Mouse (Mus musculus) ES-Bruce4 (cell line): ENCODE results near the gene Uchl4. TPM values are rescaled to one million over a fixed set of nuclear protein-coding genes. Genes with fewer than 3 reads are reported as not detected.

ENCODE experiments used
- H3K27ac ChIP-seq: 2 replicates; pipeline ENCODE4 v1.5.1; 2012; ENCODE audit warnings: low read length, inconsistent platforms; ENCODE audit not compliant: insufficient read depth
- H3K27me3 ChIP-seq: 2 replicates; pipeline ENCODE4 v1.6.1; 2012; ENCODE audit warnings: mild to moderate bottlenecking, low read length, inconsistent platforms; ENCODE audit not compliant: control insufficient read depth, poor library complexity, insufficient read depth, severe bottlenecking
- H3K36me3 ChIP-seq: 2 replicates; pipeline ENCODE4 v1.6.1; 2012; ENCODE audit warnings: inconsistent platforms, mild to moderate bottlenecking, low read length, moderate library complexity; ENCODE audit not compliant: control insufficient read depth, poor library complexity, insufficient read depth, severe bottlenecking
- H3K4me1 ChIP-seq: one replicate; pipeline ENCODE4 v1.8.1; 2011; ENCODE audit warnings: low read length; ENCODE audit not compliant: control insufficient read depth, insufficient read depth
- H3K4me3 ChIP-seq: 2 replicates; pipeline ENCODE4 v1.5.1; 2011; ENCODE audit warnings: low read depth, mild to moderate bottlenecking, low read length
- H3K9ac ChIP-seq: 2 replicates; pipeline ENCODE4 v1.6.1; 2012; ENCODE audit warnings: low read depth, mild to moderate bottlenecking, inconsistent platforms; ENCODE audit not compliant: poor library complexity, severe bottlenecking
- H3K9me3 ChIP-seq: replicated peaks from 2 replicates; pipeline ENCODE4 v1.6.1; 2012; ENCODE audit warnings: mild to moderate bottlenecking, low read length, inconsistent platforms; ENCODE audit not compliant: control insufficient read depth, poor library complexity, insufficient read depth, severe bottlenecking
- CTCF ChIP-seq: IDR thresholded peaks from one replicate; pipeline ENCODE4 v1.8.1; 2011; ENCODE audit warnings: low read depth, low read length
- EP300 ChIP-seq: IDR thresholded peaks from 2 replicates; pipeline ENCODE4 v1.6.1; 2011; ENCODE audit warnings: low read depth, low read length; ENCODE audit not compliant: insufficient read depth
- POLR2A ChIP-seq: IDR thresholded peaks from one replicate; pipeline ENCODE4 v1.8.1; 2011; ENCODE audit warnings: low read length; ENCODE audit not compliant: insufficient read depth
- polyA plus RNA-seq: library from polyadenylated mRNA; stranded (reverse); fragments of >200 nt; gene quantifications from 2 replicates; pipeline ENCODE4 v1.2.4, GENCODE M21; 2011; ENCODE audit warnings: low read depth; ENCODE audit not compliant: missing spikeins, insufficient read depth, insufficient read length

Uchl4 gene
- polyA plus RNA-seq, 1 experiment: 13.2 TPM

DNA sequence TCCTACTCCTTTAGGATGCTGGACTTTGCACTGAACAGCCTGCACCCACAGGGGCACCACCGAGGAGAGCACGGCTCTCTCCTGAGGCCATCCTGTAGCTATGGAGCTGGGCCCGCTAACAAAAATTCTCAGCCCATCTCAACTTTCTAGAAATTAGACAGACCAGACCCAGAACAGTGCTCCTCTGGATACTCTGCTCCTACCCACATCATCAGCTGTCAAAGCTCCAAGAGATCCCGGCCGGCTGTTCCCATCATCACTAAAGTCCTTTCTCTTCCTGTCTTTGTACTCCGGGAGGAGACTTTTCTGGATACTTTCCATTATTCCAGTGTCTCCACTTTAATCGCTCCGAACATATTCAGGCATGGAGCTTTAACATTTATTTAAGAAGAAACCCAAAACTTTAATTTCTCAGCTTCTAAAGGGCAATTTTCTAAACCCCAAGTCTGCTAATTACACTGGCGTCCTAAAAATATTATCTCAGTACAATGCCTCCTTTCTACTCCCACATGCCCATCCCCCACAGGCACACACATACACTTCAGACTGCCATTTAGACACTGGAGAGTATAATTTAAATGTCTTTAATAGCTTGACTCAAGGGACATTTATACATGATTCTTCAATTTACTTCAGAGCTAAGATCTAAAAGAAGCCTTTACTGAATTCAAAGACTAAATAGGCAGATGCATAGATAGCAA is 2.6 kb upstream of the Uchl4 start:
- H3K9ac ChIP-seq: no peak overlapping the region
- TF ChIP-seq EP300 (no peak), POLR2A (no peak), CTCF (no peak)
- no peak overlapping the region for H3K27ac ChIP-seq

GRCm38 (mm10) chr9:64233656-64234055 is 1.3 kb upstream of the Uchl4 start:
- H3K9ac ChIP-seq: no peak overlapping the region
- H3K27ac ChIP-seq: peak overlapping the region; percentile 15; the same call in 1 of the 2 replicates
- no peaks in the 10 kb centered on the region for H3K4me1 ChIP-seq
- peaks cover 5% of the 10 kb centered on the region for H3K36me3 ChIP-seq
- H3K4me3 ChIP-seq: no peak overlapping the region
- TF ChIP-seq CTCF (no peak), POLR2A (no peak), EP300 (no peak)
- H3K9me3 ChIP-seq: no peaks in the 10 kb centered on the region
- no peaks in the 10 kb centered on the region for H3K27me3 ChIP-seq

More for the DNA sequence above, 2.6 kb upstream of the Uchl4 start:
- Histone ChIP-seq H3K27me3 (no peaks in the 10 kb centered on the region), H3K4me3 (no peak overlapping the region), H3K4me1 (no peaks in the 10 kb centered on the region), H3K9me3 (no peaks in the 10 kb centered on the region), H3K36me3 (peaks cover 5% of the 10 kb centered on the region)

DNA sequence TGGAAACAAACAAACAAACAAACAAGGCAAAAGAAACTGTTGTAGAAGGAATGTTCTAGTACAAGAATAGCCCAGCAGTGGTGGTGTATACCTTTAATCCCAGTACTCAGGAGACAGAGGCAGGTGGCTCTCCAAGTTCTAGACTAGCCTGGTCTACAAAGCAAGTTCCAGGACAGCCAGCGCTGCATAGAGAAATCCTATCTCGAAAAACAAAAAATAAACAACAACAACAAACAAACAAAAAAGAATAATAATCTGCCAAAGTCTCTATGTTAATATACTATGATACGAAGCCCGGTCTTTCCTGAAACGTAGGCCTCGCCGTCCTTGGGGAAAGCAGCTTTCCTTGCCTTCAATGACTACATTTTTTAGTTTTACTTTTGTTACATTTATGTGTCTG is 1.1 kb downstream of the Uchl4 start:
- H3K27me3 ChIP-seq: no peaks in the 10 kb centered on the region
- H3K9me3 ChIP-seq: no peaks in the 10 kb centered on the region
- H3K9ac ChIP-seq: no peak overlapping the region
- TF ChIP-seq POLR2A: no peak
- TF ChIP-seq EP300: no peak
- no peak for TF ChIP-seq CTCF
- H3K4me1 ChIP-seq: no peaks in the 10 kb centered on the region
- H3K4me3 ChIP-seq: no peak overlapping the region
- peaks cover 8% of the 10 kb centered on the region for H3K36me3 ChIP-seq
- H3K27ac ChIP-seq: no peak overlapping the region

GRCm38 (mm10) chr9:64240116-64240515 is 5.1 kb downstream of the Uchl4 start:
- Histone ChIP-seq H3K9ac (no peak overlapping the region), H3K27me3 (no peaks in the 10 kb centered on the region), H3K36me3 (peaks cover 8% of the 10 kb centered on the region), H3K4me1 (peaks cover 1% of the 10 kb centered on the region), H3K9me3 (no peaks in the 10 kb centered on the region), H3K4me3 (no peak overlapping the region), H3K27ac (no peak overlapping the region)
- no peak for TF ChIP-seq CTCF
- no peak for TF ChIP-seq POLR2A
- no peak for TF ChIP-seq EP300

- no peak overlapping the region for H3K4me3 ChIP-seq
- no peak overlapping the region for H3K27ac ChIP-seq
- peaks cover 8% of the 10 kb centered on the region for H3K36me3 ChIP-seq
- no peaks in the 10 kb centered on the region for H3K27me3 ChIP-seq
- no peaks in the 10 kb centered on the region for H3K9me3 ChIP-seq
- peaks cover 1% of the 10 kb centered on the region for H3K4me1 ChIP-seq
- TF ChIP-seq POLR2A (no peak), CTCF (no peak), EP300 (no peak)
- no peak overlapping the region for H3K9ac ChIP-seq
Measured at GRCm38 (mm10) chr9:64240681-64241080, 5.7 kb downstream of the Uchl4 start.

GRCm38 (mm10) chr9:64242381-64242831 is 7.4 kb downstream of the Uchl4 start:
- no peaks in the 10 kb centered on the region for H3K9me3 ChIP-seq
- H3K27me3 ChIP-seq: no peaks in the 10 kb centered on the region
- no peak overlapping the region for H3K9ac ChIP-seq
- H3K4me1 ChIP-seq: peaks cover 1% of the 10 kb centered on the region
- peaks cover 2% of the 10 kb centered on the region; the same call in 1 of the 2 replicates for H3K36me3 ChIP-seq
- TF ChIP-seq CTCF (no peak), POLR2A (no peak), EP300 (no peak)
- no peak overlapping the region for H3K4me3 ChIP-seq
- H3K27ac ChIP-seq: no peak overlapping the region
